Mouse (Mus musculus): ENCODE data around the gene Tmem104. TPM values are rescaled to one million over a fixed set of nuclear protein-coding genes. Genes with fewer than 3 reads are reported as not detected.
A peak's percentile ranks its signal among the peaks of the same experiment; 100 is the strongest.

Tmem104 gene
- polyA plus RNA-seq, 1 experiment from 2014 or later: 10.3 TPM

GRCm38 (mm10) chr11:115266400-115266778, 79.1 kb downstream of the Tmem104 start:
- Histone ChIP-seq H3K27ac (ENCODE audit: low read depth, low read length) (no peak overlapping the region), H3K9ac (ENCODE audit: low read depth, low read length) (no peak overlapping the region), H3K36me3 (ENCODE audit: control insufficient read depth, insufficient read depth, low read length) (no peaks in the 10 kb centered on the region), H3K27me3 (ENCODE audit: control insufficient read depth, insufficient read depth, low read length) (peaks cover 77% of the 10 kb centered on the region), H3K4me1 (ENCODE audit: control insufficient read depth, insufficient read depth, low read length) (peaks cover 13% of the 10 kb centered on the region; the same call in 1 of the 2 replicates), H3K4me3 (ENCODE audit: low read length) (peak overlapping the region; percentile 30), H3K9me3 (ENCODE audit: control insufficient read depth, low read length) (no peaks in the 10 kb centered on the region), H3K4me2 (replicated peaks; ENCODE audit: low read depth, low read length) (peak overlapping the region; percentile 46)
- ATAC-seq (ENCODE audit: low FRiP score, low TSS enrichment): no peak
- WGBS: 0% methylated on average over 22 of the region's 22 CpGs

- H3K36me3 ChIP-seq (ENCODE audit: control insufficient read depth, insufficient read depth, low read length): no peaks in the 10 kb centered on the region; the same call in 1 of the 2 replicates
- H3K27ac ChIP-seq (ENCODE audit: low read depth, low read length): no peak within 1 kb of the TSS
- H3K4me1 ChIP-seq (ENCODE audit: control insufficient read depth, insufficient read depth, low read length): peaks cover 13% of the 10 kb centered on the region; the same call in 1 of the 2 replicates
- H3K9me3 ChIP-seq (ENCODE audit: control insufficient read depth, low read length): no peaks in the 10 kb centered on the region
- peak within 1 kb of the TSS; percentile 46 for H3K4me2 ChIP-seq (replicated peaks; ENCODE audit: low read depth, low read length)
- 8% methylated on average over 28 of the region's 50 CpGs for WGBS
- no peak for ATAC-seq (ENCODE audit: low FRiP score, low TSS enrichment)
- peak within 1 kb of the TSS; percentile 30 for H3K4me3 ChIP-seq (ENCODE audit: low read length)
- peaks cover 74% of the 10 kb centered on the region for H3K27me3 ChIP-seq (ENCODE audit: control insufficient read depth, insufficient read depth, low read length)
- H3K9ac ChIP-seq (ENCODE audit: low read depth, low read length): peak within 1 kb of the TSS; percentile 38; the same call in 1 of the 2 replicates
Observed at GRCm38 (mm10) chr11:115267061-115267883, 80.0 kb downstream of the Tmem104 start, which contains the start of gene Grin2c. Gene Grin2c (minus strand): TSS chr11:115267243.

- ATAC-seq (ENCODE audit: low FRiP score, low TSS enrichment): no peak
- 64% methylated on average over 11 of the region's 11 CpGs for WGBS
Observed at GRCm38 (mm10) chr11:115267958-115268357, 80.7 kb downstream of the Tmem104 start.

GRCm38 (mm10) chr11:115269330-115270066, 82.2 kb downstream of the Tmem104 start:
- Histone ChIP-seq H3K27me3 (ENCODE audit: control insufficient read depth, insufficient read depth, low read length) (peaks cover 54% of the 10 kb centered on the region), H3K4me2 (replicated peaks; ENCODE audit: low read depth, low read length) (no peak overlapping the region), H3K27ac (ENCODE audit: low read depth, low read length) (no peak overlapping the region), H3K9ac (ENCODE audit: low read depth, low read length) (no peak overlapping the region), H3K9me3 (ENCODE audit: control insufficient read depth, low read length) (no peaks in the 10 kb centered on the region), H3K36me3 (ENCODE audit: control insufficient read depth, insufficient read depth, low read length) (no peaks in the 10 kb centered on the region; the same call in 1 of the 2 replicates), H3K4me1 (ENCODE audit: control insufficient read depth, insufficient read depth, low read length) (peaks cover 13% of the 10 kb centered on the region; the same call in 1 of the 2 replicates), H3K4me3 (ENCODE audit: low read length) (no peak overlapping the region)
- 82% methylated on average over 27 of the region's 27 CpGs for WGBS
- ATAC-seq (ENCODE audit: low FRiP score, low TSS enrichment): no peak; the same call in 1 of the 2 replicates

More at GRCm38 (mm10) chr11:115267958-115268357, 80.7 kb downstream of the Tmem104 start:
- H3K36me3 ChIP-seq (ENCODE audit: control insufficient read depth, insufficient read depth, low read length): no peaks in the 10 kb centered on the region; the same call in 1 of the 2 replicates
- H3K4me2 ChIP-seq (replicated peaks; ENCODE audit: low read depth, low read length): no peak overlapping the region
- peaks cover 67% of the 10 kb centered on the region for H3K27me3 ChIP-seq (ENCODE audit: control insufficient read depth, insufficient read depth, low read length)
- H3K27ac ChIP-seq (ENCODE audit: low read depth, low read length): no peak overlapping the region
- H3K4me1 ChIP-seq (ENCODE audit: control insufficient read depth, insufficient read depth, low read length): peaks cover 13% of the 10 kb centered on the region; the same call in 1 of the 2 replicates
- H3K9me3 ChIP-seq (ENCODE audit: control insufficient read depth, low read length): no peaks in the 10 kb centered on the region
- H3K4me3 ChIP-seq (ENCODE audit: low read length): no peak overlapping the region
- no peak overlapping the region for H3K9ac ChIP-seq (ENCODE audit: low read depth, low read length)

- no peak overlapping the region for H3K9ac ChIP-seq (ENCODE audit: low read depth, low read length)
- peaks cover 46% of the 10 kb centered on the region for H3K27me3 ChIP-seq (ENCODE audit: control insufficient read depth, insufficient read depth, low read length)
- peaks cover 8% of the 10 kb centered on the region; the same call in 1 of the 2 replicates for H3K4me1 ChIP-seq (ENCODE audit: control insufficient read depth, insufficient read depth, low read length)
- ATAC-seq (ENCODE audit: low FRiP score, low TSS enrichment): no peak; the same call in 1 of the 2 replicates
- no peak overlapping the region for H3K4me3 ChIP-seq (ENCODE audit: low read length)
- no peaks in the 10 kb centered on the region; the same call in 1 of the 2 replicates for H3K36me3 ChIP-seq (ENCODE audit: control insufficient read depth, insufficient read depth, low read length)
- H3K27ac ChIP-seq (ENCODE audit: low read depth, low read length): no peak overlapping the region
- WGBS: 27% methylated on average over 19 of the region's 19 CpGs
- no peak overlapping the region for H3K4me2 ChIP-seq (replicated peaks; ENCODE audit: low read depth, low read length)
- H3K9me3 ChIP-seq (ENCODE audit: control insufficient read depth, low read length): no peaks in the 10 kb centered on the region
Observed at GRCm38 (mm10) chr11:115270148-115270861, 83.0 kb downstream of the Tmem104 start.

- Histone ChIP-seq H3K27me3 (ENCODE audit: control insufficient read depth, insufficient read depth, low read length) (peaks cover 38% of the 10 kb centered on the region), H3K4me2 (replicated peaks; ENCODE audit: low read depth, low read length) (no peak overlapping the region), H3K4me3 (ENCODE audit: low read length) (no peak overlapping the region), H3K9me3 (ENCODE audit: control insufficient read depth, low read length) (no peaks in the 10 kb centered on the region), H3K36me3 (ENCODE audit: control insufficient read depth, insufficient read depth, low read length) (no peaks in the 10 kb centered on the region; the same call in 1 of the 2 replicates), H3K4me1 (ENCODE audit: control insufficient read depth, insufficient read depth, low read length) (peaks cover 10% of the 10 kb centered on the region; the same call in 1 of the 2 replicates), H3K9ac (ENCODE audit: low read depth, low read length) (no peak overlapping the region), H3K27ac (ENCODE audit: low read depth, low read length) (no peak overlapping the region)
- 80% methylated on average over 9 of the region's 9 CpGs for WGBS
- no peak for ATAC-seq (ENCODE audit: low FRiP score, low TSS enrichment)
Observed at GRCm38 (mm10) chr11:115271052-115271451, 83.8 kb downstream of the Tmem104 start.

- Histone ChIP-seq H3K27ac (ENCODE audit: low read depth, low read length) (no peak overlapping the region), H3K4me2 (replicated peaks; ENCODE audit: low read depth, low read length) (no peak overlapping the region), H3K9ac (ENCODE audit: low read depth, low read length) (no peak overlapping the region), H3K9me3 (ENCODE audit: control insufficient read depth, low read length) (no peaks in the 10 kb centered on the region), H3K36me3 (ENCODE audit: control insufficient read depth, insufficient read depth, low read length) (no peaks in the 10 kb centered on the region; the same call in 1 of the 2 replicates), H3K4me3 (ENCODE audit: low read length) (no peak overlapping the region), H3K4me1 (ENCODE audit: control insufficient read depth, insufficient read depth, low read length) (peaks cover 12% of the 10 kb centered on the region; the same call in 1 of the 2 replicates), H3K27me3 (ENCODE audit: control insufficient read depth, insufficient read depth, low read length) (peaks cover 34% of the 10 kb centered on the region)
- no peak for ATAC-seq (ENCODE audit: low FRiP score, low TSS enrichment)
- 58% methylated on average over 10 of the region's 10 CpGs for WGBS
Observed at GRCm38 (mm10) chr11:115271481-115271880, 84.2 kb downstream of the Tmem104 start.

- H3K27ac ChIP-seq (ENCODE audit: low read depth, low read length): no peak overlapping the region
- no peaks in the 10 kb centered on the region; the same call in 1 of the 2 replicates for H3K36me3 ChIP-seq (ENCODE audit: control insufficient read depth, insufficient read depth, low read length)
- no peak for ATAC-seq (ENCODE audit: low FRiP score, low TSS enrichment)
- no peaks in the 10 kb centered on the region for H3K9me3 ChIP-seq (ENCODE audit: control insufficient read depth, low read length)
- H3K9ac ChIP-seq (ENCODE audit: low read depth, low read length): no peak overlapping the region
- WGBS: 84% methylated on average over 10 of the region's 10 CpGs
- H3K27me3 ChIP-seq (ENCODE audit: control insufficient read depth, insufficient read depth, low read length): peaks cover 19% of the 10 kb centered on the region
- H3K4me2 ChIP-seq (replicated peaks; ENCODE audit: low read depth, low read length): no peak overlapping the region
- H3K4me3 ChIP-seq (ENCODE audit: low read length): no peak overlapping the region
- 0 out of 2 replicates have a peak, but pooled peaks cover 9% of the 10 kb centered on the region for H3K4me1 ChIP-seq (ENCODE audit: control insufficient read depth, insufficient read depth, low read length)
Observed at GRCm38 (mm10) chr11:115272894-115273498, 85.7 kb downstream of the Tmem104 start.
